Mouse (Mus musculus) fibroblast of lung, adult 2 months (primary cell): ENCODE measurements around the gene Fam193a.

Experiments
- DNase-seq: peaks from one replicate; pipeline ENCODE4 v3.0.0-alpha.2; 2011; ENCODE audit warnings: low read depth

Gene Fam193a

DNA sequence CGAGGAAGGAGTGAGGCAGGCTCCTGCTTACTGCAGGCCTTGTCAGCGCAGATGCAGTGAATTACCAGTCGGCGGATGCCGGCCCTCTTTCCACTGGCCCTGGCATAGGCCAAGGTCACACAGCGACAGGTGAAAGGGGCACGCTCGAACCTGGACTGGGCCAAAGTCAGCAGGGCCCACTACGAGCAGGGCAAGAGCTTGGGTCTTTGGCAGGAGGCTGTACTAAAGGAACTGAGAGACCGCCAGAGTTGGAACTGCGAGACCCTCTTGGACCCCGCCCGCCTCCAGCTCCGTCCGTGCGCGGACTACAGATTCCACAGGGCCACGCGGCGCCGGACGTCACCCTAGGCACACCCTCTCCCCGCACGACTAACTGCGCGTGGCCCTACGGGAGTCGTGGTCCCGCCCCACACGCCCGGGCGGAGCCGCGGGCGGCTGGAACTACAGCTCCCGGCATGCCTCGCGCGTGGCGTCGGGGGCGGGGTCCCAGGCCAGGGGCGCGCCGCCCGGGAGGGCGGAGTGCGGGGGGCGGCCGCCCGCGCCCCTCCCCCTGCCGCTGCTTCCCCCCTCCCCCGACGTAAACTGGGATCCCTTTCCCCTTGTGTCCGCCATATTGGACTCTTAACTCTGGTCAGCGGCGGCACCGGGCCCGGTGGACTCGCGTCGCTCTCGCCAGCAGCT, at the start of gene Fam193a:
TSS of gene Fam193a (plus strand) at position 593 of the 681 bp plus-strand sequence.
- peak; percentile 73 for DNase-seq

DNA sequence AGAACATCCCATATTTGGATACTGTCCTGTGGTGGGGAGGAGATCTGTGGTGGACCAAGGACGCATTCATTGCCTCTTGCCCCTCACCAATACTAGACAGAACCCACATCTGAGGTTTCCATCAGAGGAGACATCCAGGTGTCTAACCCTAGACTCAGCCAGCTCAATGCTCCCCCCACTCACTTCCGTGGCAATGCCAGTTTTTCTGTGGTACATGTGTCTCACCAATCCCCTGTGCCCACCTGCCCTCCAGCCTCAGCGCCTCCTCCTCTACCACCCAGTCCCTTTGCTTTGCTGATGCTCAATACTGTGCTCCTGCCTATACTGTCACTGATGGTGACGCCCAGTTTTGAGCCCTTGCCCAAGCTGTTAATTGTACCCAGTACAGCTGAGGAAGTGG, 48.5 kb upstream of the Fam193a start:
- DNase-seq = no peak

DNA sequence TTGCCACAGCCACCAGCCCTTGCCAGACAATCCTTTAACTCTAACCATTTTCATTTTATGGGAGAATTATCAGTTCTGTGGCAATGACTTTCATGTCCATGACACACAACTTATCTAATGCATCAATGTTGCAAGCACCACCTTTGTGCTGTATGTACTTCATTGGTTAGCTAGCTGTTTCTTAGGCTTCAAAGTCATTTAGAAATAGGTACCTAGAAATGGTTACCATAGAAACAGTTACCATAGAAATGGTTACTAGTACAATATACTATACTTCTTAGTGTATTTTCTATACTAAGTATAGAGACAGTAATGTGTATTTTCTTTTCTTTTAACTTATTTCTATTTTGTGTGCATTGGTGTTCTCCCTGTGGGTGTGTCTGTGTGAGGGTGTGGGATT, 44.4 kb upstream of the Fam193a start:
- DNase-seq = no peak

DNA sequence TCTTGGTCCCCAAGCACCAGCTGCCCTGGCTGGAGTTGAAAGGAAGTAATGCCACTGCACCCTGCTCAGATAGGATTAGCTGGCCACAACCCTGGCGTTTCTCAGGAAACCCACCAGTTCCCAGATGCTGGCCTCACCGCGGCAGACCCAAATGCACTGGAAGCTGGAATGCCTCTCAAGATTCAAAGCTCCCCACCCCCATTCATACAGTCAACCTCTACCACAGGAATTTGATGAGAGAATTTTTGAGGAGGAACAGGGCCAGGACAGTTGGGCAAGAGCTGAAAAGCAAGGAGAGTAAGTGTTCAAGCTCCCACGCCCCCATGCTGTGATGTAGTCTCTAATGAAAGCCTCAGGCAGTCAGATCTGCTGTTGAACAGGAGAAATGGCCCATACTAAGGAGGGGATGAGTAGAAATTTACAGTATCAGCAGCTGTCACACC, 43.5 kb upstream of the Fam193a start:
- DNase-seq = peak; percentile 95

DNA sequence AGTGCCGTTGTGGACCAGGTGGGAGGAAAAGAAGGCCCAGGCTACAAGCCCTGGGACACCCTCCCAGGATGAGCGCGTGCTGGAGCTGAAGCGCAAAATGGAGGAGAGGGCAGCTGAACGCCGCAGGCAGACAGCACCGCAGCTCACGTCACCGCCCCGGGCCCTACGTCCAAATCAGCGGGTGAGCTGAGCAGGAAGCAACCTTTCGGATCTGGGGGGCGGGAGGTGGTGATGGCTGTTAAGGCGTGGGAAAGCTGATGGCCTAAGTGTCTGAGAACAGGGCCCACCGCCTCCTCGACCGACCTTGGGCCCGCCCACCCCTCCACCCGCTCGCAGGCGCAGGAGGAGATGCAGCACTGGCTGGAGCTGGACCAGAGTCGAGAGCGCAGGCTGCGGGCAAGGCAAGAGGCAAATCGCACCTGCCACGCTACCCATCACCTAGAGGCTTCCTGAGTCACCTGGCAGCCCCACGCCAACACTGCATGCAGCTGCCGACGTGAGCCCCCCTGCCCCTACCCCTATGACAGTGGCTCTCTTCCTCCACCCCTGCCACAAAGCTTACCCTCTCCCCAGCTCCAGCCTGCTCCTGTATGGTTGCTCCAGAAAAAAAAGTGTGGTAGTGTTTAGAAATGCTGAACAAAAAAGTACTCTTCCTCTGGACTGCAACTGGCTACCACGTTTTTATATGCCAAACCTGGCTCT, 42.7 kb upstream of the Fam193a start:
- DNase-seq = no peak

DNA sequence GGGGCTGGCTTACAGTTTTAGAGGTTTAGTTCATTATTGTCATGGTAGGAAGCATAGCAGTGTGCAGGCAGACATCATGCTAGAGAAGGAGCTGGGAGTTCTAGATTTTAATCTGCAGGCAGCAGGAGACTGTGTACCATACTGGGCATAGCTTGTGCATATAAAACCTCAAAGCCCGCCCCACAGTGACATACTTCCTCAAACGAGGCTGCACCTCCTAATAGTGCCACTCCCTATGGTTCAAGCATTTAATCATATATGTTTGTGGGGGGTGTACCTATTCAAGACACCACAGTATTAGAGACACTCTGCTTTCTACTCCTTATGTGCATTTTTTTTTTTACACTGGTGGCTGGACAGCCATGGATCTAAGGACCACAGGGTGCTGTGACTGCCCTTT, 39.6 kb upstream of the Fam193a start:
- no peak for DNase-seq

DNA sequence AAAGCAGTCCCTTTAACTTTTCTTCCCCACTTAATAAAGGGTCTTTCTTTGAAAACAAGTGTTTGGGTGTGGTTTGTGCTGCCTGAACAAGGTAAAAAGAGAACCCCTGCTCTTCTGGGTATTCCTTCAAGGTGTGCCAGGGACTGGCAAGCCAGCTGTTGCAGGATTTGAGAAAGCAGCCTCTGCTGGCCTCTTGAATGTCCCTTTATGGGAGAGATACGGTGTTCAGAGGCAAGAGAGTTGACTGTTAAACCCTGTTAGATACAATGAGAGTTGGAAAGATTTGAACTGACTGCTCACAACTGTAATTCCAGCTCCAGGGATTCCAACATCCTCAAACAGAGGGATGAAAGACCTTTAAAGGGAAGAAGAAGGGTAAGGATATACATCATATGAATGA, 35.7 kb upstream of the Fam193a start:
- DNase-seq = no peak

DNA sequence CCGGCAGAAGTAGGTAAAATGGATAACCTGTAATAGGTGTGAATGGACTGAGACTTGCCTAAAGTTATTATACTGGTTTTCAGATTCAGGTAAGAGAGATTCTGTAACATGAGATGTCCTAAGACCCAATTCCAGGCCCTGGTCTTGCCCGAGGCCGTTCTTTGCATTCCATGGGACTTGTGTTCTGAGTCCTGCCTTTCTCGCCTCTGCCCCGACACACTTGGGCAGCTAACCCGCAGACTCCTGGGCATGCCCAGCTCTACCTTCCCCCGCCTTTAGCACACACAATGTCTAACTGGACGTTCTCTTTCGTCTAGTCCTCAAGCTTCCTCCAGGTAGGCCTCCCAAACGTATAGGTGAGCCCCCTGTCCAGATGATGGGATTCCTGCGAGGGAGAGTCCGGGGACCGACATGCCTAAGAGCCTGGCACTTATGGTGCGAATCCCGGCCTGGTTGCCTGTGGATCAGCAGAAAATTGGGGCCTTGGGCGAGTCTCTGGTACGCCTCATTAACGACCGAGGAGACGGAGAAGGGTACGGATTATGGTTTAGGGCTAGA, 34.1 kb upstream of the Fam193a start:
- no peak for DNase-seq

DNA sequence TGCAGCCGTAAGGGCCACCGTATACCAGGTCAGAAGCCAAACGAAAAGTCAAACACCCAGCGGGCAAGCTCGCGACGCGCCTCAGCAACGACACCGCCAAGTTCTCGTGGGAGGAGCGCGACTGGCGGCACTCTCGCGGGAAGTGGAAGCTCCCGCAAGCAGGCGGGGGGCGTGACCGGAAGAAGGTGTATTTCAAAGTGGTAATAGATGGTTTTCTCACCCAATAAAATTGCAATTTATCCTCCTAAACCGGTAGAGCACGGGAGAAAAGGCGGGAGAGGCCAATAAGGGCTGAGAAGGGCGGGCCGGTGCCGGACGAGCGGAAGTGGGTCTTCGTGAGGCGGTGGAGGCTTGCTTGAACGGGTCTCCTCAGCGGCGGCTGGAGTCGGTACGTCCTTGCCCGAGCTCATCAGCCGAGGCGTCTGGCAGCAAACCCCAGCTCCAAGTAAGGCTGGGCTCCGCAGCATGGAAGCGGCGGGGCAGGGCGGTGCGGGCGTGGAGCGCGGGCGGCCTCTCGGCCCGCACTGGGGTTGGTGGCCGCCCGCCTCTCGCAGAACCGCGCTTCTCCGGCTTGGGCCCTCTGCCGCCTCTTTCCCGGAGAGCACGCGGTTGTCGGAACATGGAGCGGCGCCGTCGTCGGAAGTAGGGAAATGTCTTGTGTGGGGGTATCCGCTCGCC, 33.5 kb upstream of the Fam193a start, which contains the start of gene Rnf4:
TSS of gene Rnf4 (plus strand) at position 193 of the 678 bp plus-strand sequence.
- DNase-seq = peak; percentile 94

DNA sequence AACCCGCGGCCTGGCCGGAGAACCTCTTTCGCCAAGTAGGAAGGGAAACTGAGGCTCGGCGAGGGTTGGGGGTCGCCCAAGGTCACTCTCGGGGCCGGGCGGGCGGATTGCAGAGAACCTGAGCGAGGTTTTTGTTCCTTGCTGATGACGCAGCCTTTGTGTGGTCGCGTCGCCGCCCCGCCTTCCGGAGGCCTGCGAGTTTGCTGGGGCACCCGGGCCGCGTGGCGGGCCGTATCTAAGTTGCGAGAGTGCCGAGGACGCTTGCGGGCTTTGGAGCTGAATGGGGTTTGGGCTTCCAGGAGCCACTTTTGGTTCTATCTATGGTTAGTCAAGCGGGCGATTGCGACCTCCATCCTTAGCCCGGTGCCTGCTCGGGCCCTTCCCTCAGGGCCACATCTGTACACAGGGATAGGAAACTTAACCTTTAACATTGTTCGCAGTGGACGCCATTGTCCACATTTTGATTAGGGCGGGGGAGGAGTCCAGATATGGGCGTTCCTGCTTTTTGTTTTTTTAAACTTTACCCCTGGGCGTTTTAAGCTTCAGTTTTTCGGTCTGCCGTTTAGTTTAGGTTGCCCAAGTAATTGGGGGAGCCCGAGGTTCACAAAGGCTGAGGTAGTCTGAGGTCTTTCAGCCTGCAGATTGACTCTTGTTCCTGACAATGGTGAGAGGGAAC, 32.8 kb upstream of the Fam193a start:
- no peak for DNase-seq

DNA sequence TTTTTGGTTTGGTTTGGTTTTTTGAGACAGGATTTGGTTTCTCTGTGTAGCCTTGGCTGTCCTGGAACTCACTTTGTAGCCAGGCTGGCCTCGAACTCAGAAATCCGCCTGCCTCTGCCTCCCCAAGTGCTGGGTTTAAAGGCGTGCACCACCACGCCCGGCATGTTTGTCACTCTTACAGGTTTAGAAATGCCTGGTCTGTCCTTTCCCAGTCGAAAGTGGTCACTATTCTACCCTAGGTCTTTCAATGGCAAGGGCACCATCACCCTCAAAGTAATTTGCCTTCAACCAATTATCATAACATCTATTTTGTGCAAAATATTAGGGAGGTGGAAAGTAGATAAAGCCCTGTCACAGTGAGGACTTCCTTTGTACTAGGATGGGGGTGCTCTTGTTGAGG, 29.5 kb upstream of the Fam193a start:
- no peak for DNase-seq

DNA sequence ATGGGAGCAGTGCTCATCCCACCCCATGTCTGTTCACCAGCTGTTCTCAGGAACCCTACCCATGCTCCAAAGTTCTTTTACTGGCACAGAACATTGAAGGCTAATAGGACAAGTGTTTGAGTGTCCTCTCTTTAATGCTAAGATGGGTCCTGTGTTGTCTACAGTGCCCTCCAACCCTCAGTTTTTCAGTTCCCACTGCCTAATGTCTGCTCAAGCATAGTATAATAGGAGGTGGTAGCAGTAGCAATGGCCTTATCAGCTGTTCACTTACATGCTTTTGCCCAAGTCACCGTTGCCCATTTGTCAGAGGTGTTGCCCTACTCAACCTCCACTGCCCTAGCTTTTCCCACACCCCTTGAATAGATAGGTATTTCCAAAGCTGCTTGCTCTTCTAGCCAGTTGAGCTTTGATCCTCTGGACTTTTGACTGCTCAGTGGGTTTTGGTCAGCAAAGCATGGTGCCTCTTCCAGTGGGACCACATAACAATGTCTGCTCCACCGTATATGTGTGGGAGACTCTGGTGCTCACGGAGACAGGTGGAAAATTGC, 17.6 kb upstream of the Fam193a start:
- DNase-seq = no peak

DNA sequence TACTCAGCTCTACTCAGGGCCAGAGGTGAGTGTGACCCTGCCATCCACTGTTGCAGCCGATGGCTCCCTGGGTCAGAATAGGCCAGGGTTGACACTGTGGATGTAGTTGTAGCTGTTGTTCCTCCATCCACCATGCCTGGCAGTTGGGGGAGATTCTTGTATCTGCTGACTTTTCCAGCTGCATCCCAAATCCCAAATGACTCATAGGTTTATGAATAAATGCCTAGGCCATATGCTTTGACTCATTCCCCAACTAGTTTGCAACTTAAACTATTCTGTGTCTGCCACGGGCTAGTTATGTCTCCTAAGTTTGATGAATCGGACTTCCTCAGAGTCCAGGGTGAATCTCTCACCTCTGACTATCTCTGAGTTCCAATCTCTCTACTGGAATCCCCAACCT, 9.5 kb upstream of the Fam193a start:
- DNase-seq = no peak

DNA sequence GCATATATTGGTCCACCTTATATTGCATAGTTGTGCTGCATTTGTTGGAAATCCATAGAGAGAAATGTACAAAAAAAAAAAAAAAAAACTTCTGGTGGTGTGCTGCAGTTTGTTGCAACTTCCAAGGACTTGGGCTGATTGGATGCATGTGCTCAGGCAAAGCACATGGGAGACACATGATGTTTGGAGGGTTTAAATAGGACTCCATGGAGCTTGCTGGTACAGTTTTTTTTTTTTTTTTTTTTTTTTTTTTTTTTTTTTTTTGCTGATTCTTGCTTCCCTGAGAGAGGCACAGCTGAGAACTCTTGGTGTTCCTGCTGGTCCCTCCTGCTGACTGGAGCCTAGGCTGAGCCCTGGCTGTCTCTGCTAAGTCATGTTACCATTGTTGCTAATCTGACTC, 6.6 kb upstream of the Fam193a start:
- DNase-seq = no peak

DNA sequence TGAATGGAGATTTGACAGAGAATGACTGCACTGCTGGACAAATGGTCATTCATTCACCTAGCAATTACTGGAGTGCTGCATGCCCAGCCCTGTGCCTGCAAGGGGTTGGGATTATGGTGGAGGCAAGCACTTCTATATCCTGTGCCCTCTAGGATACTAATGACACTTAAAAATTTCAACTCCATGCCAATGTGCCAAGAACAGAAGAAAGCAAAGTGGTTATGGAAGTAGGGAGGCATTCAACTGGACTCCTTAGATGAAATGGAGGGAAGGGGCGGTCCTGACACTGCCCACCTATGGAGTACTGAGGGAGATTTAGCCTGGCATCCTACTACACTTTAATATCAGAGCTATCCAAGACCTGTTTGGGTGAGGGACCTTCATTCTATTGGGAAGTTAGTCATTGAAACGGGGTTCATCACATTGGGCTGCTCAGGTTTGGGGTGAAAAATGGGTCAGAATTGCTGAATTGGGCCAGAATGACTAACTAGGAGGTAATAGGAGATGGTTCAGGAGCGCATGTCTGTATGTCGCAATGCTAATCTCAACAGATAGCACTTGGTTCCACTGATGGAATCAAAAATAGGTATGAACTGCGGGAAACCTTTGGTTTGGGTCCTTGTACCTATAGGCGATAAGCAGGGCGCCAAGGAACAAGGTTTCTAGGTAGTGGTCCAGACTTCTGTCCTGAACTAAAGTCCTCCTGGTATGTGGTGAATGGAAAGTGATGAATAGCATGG, 1.0 kb upstream of the Fam193a start:
- DNase-seq = no peak

DNA sequence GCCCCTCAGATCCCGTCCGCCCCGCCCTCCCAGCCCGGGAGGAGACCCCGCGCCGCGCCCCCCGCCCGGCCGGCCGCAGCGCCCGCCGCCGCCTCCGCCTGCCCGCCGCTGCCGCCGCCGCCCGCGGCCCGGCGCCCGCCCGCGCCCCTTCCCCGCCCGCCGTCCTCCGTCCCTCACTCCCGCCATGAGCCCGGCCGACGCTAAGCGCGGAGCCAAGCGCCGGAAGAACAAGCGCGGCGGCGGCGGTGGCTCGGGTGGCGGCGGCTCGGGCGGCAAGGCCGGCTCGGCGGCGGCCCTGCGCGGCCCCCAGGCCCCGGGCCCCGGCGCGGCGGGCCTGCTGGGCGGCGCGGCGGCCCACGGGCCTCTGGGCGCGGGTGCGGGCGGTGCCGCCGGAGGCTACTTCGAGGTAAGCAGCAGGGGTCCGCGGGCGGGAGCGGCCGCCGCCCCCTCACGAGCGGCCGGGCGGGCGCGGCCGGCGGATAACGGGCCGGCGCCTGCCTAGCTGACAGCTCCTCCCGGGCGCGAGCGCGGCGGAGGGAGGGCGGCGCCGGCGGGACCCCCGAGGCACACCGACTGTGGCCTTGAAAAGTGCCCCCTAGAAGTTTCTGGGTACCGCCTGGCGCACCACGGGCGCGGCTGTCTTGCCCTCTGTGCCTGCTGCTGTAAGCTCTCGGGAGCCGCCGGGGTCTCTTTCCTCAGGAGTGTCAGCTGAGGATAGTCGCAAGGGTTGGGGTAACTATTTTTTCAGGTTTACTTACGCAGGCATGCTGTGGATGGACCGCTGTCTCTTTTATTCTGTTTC, 490 bp downstream of the Fam193a start:
- DNase-seq = no peak

DNA sequence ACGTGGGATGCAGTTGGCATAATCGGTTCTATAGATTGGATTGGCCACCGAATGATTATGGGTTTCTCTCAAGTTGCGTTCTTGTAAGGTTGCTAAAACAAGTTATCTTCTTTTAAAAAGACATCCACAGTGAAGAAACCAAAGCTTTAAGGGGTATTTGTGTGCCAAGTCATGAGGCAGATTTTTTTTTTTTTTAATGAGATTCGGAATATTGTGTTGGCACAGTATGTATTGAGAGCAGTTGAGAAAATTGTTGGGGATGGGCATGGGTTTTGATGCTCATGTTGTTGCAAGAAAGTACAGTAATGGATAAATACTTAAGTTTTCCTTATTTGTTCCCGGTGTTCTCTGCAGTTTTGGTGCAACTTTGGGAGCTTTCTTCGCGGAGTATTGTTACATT, 1.1 kb downstream of the Fam193a start:
- DNase-seq = no peak

DNA sequence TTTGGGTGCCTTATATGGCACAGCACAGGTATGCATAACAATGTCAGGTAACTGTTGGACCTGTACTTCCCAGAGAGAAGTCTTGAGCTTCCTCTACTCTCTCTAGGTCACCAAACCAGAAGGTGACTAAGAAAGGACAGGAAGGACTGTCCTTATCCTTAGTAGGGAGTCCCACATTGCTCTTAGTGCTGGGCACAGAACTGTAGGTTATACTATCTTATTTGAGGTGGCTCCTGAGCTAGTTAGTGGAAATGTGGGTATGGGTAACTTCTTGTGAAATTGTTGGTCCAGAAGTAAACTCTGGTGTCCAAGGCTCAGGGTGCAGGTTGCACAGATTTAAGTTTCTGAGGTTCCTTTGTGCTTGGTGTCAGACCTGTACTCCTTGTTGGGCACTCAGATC, 2.4 kb downstream of the Fam193a start:
- no peak for DNase-seq

DNA sequence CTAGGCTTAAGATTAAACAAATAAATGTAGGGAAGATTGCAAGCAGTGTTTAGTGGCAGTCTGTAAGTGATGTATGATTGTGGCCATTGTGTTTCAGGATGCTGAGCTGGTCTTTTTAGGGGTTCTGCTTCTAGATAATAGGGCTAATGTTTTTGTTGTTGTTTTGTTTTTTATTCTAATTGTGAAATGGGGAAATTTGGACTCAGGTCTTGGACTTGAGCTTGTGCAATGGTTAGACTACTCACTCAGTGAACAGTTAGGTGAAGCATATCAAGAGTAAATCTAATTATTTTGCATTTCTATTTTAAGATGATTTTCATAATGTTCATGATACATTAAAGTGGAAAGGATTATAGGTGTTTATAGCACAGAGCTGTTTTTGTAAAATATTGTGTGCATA, 2.8 kb downstream of the Fam193a start:
- DNase-seq = no peak

DNA sequence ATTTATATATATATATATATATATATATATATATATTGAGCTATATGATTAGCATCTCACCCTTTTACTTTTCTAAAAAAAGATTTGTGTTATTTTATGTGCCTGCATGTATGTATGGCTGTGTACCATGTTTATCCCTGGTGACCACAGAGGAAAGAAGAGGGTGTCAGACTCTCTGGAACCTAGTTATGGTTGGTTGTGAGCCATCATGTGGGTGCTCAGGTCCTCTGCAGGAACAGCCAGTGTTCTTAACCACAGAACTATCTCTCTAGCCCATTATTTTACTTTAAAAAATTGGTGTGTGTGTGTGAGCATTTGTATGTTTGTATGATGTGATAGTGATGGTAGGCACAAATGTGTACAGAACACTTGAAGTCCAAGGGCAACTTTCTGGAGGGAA, 9.1 kb downstream of the Fam193a start:
- no peak for DNase-seq
